Mouse (Mus musculus): ENCODE results near the gene Brms1.

DNA sequence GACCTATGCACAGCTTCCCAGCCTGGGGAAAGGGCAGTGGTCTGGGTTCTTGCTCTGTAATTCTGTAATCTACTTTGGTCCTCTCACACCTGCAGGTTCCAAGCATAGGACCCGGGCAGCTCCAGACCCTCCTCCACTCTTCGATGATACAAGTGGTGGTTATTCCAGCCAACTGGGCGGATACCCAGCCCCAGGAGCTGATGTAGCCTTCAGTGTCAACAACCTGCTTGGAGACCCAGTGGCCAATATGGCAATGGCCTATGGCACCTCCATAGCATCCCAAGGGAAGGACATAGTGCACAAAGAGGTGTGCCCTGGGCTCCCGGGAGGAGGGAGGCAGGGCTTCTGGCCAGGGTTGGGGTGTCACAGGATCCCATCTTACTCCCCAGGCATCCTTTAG, 48.2 kb downstream of the Brms1 start:
- TF ChIP-seq CTCF (IDR thresholded peaks at IDR 0.05; ENCODE audit: low read depth, low read length) (no peak), POLR2A (IDR thresholded peaks at IDR 0.05; ENCODE audit: borderline replicate concordance, low read depth, low read length) (no peak)

Data from bone marrow macrophage, adult 2 months (primary cell).